Mouse (Mus musculus): ENCODE measurements at regions not wholly inside any gene's neighbourhood (a gene's known extent, or its start where the extent isn't known, plus 50 kb on each side); places are given as distances from the start of the nearest gene placed in this dataset.

- no peak overlapping the region for H3K9ac ChIP-seq (replicated peaks; ENCODE audit: low read depth)
- H3K4me3 ChIP-seq (ENCODE audit: low read depth, low read length) = no peak overlapping the region
- TF ChIP-seq CTCF (IDR thresholded peaks at IDR 0.05) (no peak), EP300 (IDR thresholded peaks at IDR 0.05) (no peak)
- H3K4me2 ChIP-seq (replicated peaks; ENCODE audit: low read depth, low read length) = no peak overlapping the region
- 28% methylated on average over 22 of the region's 22 CpGs for WGBS
- H3K27me3 ChIP-seq (replicated peaks; ENCODE audit: insufficient read depth, low read length) = no peaks in the 10 kb centered on the region
- ATAC-seq (no peak), DNase-seq (ENCODE audit: low spot score) (no peak)
- no peak overlapping the region for H3K27ac ChIP-seq (ENCODE audit: low read length)
- H3K9me3 ChIP-seq (ENCODE audit: low read length) = no peaks in the 10 kb centered on the region
- no peaks in the 10 kb centered on the region for H3K4me1 ChIP-seq (ENCODE audit: insufficient read depth, low read depth, low read length)
- H3K36me3 ChIP-seq (ENCODE audit: insufficient read depth, low read length) = no peaks in the 10 kb centered on the region
Observed at GRCm38 (mm10) chr8:92114311-92115275, 242.8 kb upstream of the Irx5 start.

- H3K9me3 ChIP-seq (ENCODE audit: low read length) = no peaks in the 10 kb centered on the region
- no peaks in the 10 kb centered on the region for H3K4me1 ChIP-seq (ENCODE audit: insufficient read depth, low read depth, low read length)
- no peak overlapping the region for H3K4me2 ChIP-seq (replicated peaks; ENCODE audit: low read depth, low read length)
- 14% methylated on average over 9 of the region's 9 CpGs for WGBS
- ATAC-seq = no peak
- no peak for DNase-seq (ENCODE audit: low spot score)
- no peaks in the 10 kb centered on the region for H3K27me3 ChIP-seq (replicated peaks; ENCODE audit: insufficient read depth, low read length)
- H3K36me3 ChIP-seq (ENCODE audit: insufficient read depth, low read length) = no peaks in the 10 kb centered on the region
- no peak overlapping the region for H3K9ac ChIP-seq (replicated peaks; ENCODE audit: low read depth)
- no peak overlapping the region for H3K4me3 ChIP-seq (ENCODE audit: low read depth, low read length)
- TF ChIP-seq EP300 (IDR thresholded peaks at IDR 0.05) (no peak), CTCF (IDR thresholded peaks at IDR 0.05) (no peak)
- no peak overlapping the region for H3K27ac ChIP-seq (ENCODE audit: low read length)
Observed at GRCm38 (mm10) chr8:92113901-92114300, 243.5 kb upstream of the Irx5 start.

- H3K27me3 ChIP-seq (replicated peaks; ENCODE audit: insufficient read depth, low read length) = no peaks in the 10 kb centered on the region
- no peak overlapping the region for H3K4me2 ChIP-seq (replicated peaks; ENCODE audit: low read depth, low read length)
- no peaks in the 10 kb centered on the region for H3K4me1 ChIP-seq (ENCODE audit: insufficient read depth, low read depth, low read length)
- no peak for TF ChIP-seq EP300 (IDR thresholded peaks at IDR 0.05)
- TF ChIP-seq CTCF (IDR thresholded peaks at IDR 0.05) = no peak
- no peak overlapping the region for H3K9ac ChIP-seq (replicated peaks; ENCODE audit: low read depth)
- no peaks in the 10 kb centered on the region for H3K9me3 ChIP-seq (ENCODE audit: low read length)
- DNase-seq (ENCODE audit: low spot score) = no peak
- H3K27ac ChIP-seq (ENCODE audit: low read length) = no peak overlapping the region
- H3K4me3 ChIP-seq (ENCODE audit: low read depth, low read length) = no peak overlapping the region
- no peak for ATAC-seq
- H3K36me3 ChIP-seq (ENCODE audit: insufficient read depth, low read length) = no peaks in the 10 kb centered on the region
- WGBS = 76% methylated on average over 4 of the region's 4 CpGs
Observed at GRCm38 (mm10) chr8:92113386-92113785, 244.0 kb upstream of the Irx5 start.

- peak; percentile 90 for DNase-seq (ENCODE audit: low spot score)
- no peaks in the 10 kb centered on the region for H3K36me3 ChIP-seq (ENCODE audit: insufficient read depth, low read length)
- H3K9ac ChIP-seq (replicated peaks; ENCODE audit: low read depth) = no peak overlapping the region
- TF ChIP-seq CTCF (IDR thresholded peaks at IDR 0.05) (no peak), EP300 (IDR thresholded peaks at IDR 0.05) (peak; percentile 91)
- H3K27me3 ChIP-seq (replicated peaks; ENCODE audit: insufficient read depth, low read length) = no peaks in the 10 kb centered on the region
- ATAC-seq = peak; percentile 98
- no peaks in the 10 kb centered on the region for H3K4me1 ChIP-seq (ENCODE audit: insufficient read depth, low read depth, low read length)
- H3K4me3 ChIP-seq (ENCODE audit: low read depth, low read length) = no peak overlapping the region
- 30% methylated on average over 6 of the region's 6 CpGs for WGBS
- H3K27ac ChIP-seq (ENCODE audit: low read length) = 0 out of 2 replicates have a peak overlapping the region, but pooled peaks have one; percentile 3
- H3K9me3 ChIP-seq (ENCODE audit: low read length) = no peaks in the 10 kb centered on the region
- no peak overlapping the region for H3K4me2 ChIP-seq (replicated peaks; ENCODE audit: low read depth, low read length)
Observed at GRCm38 (mm10) chr8:92104561-92104960, 252.9 kb upstream of the Irx5 start.

GRCm38 (mm10) chr8:92102521-92102920 is 254.9 kb upstream of the Irx5 start:
- Histone ChIP-seq H3K4me2 (replicated peaks; ENCODE audit: low read depth, low read length) (no peak overlapping the region), H3K27me3 (replicated peaks; ENCODE audit: insufficient read depth, low read length) (no peaks in the 10 kb centered on the region), H3K36me3 (ENCODE audit: insufficient read depth, low read length) (no peaks in the 10 kb centered on the region), H3K4me3 (ENCODE audit: low read depth, low read length) (no peak overlapping the region), H3K9me3 (ENCODE audit: low read length) (no peaks in the 10 kb centered on the region), H3K27ac (ENCODE audit: low read length) (no peak overlapping the region), H3K9ac (replicated peaks; ENCODE audit: low read depth) (no peak overlapping the region), H3K4me1 (ENCODE audit: insufficient read depth, low read depth, low read length) (no peaks in the 10 kb centered on the region)
- DNase-seq (ENCODE audit: low spot score) = no peak
- ATAC-seq = no peak
- no peak for TF ChIP-seq EP300 (IDR thresholded peaks at IDR 0.05)
- no peak for TF ChIP-seq CTCF (IDR thresholded peaks at IDR 0.05)
- 88% methylated on average over 4 of the region's 4 CpGs for WGBS

- no peaks in the 10 kb centered on the region for H3K36me3 ChIP-seq (ENCODE audit: insufficient read depth, low read length)
- no peak overlapping the region for H3K4me2 ChIP-seq (replicated peaks; ENCODE audit: low read depth, low read length)
- no peak overlapping the region for H3K27ac ChIP-seq (ENCODE audit: low read length)
- DNase-seq (ENCODE audit: low spot score) (no peak), ATAC-seq (no peak)
- no peak overlapping the region for H3K4me3 ChIP-seq (ENCODE audit: low read depth, low read length)
- H3K27me3 ChIP-seq (replicated peaks; ENCODE audit: insufficient read depth, low read length) = no peaks in the 10 kb centered on the region
- no peak for TF ChIP-seq CTCF (IDR thresholded peaks at IDR 0.05)
- no peak for TF ChIP-seq EP300 (IDR thresholded peaks at IDR 0.05)
- no peaks in the 10 kb centered on the region for H3K9me3 ChIP-seq (ENCODE audit: low read length)
- H3K9ac ChIP-seq (replicated peaks; ENCODE audit: low read depth) = no peak overlapping the region
- 82% methylated on average over 12 of the region's 12 CpGs for WGBS
- no peaks in the 10 kb centered on the region for H3K4me1 ChIP-seq (ENCODE audit: insufficient read depth, low read depth, low read length)
Observed at GRCm38 (mm10) chr8:92095276-92095675, 262.1 kb upstream of the Irx5 start.

Measured in lung, postnatal 0 days (tissue).